Comparison of ENCODE assay signal across 8 mouse cellular contexts in the genomic region with DNA sequence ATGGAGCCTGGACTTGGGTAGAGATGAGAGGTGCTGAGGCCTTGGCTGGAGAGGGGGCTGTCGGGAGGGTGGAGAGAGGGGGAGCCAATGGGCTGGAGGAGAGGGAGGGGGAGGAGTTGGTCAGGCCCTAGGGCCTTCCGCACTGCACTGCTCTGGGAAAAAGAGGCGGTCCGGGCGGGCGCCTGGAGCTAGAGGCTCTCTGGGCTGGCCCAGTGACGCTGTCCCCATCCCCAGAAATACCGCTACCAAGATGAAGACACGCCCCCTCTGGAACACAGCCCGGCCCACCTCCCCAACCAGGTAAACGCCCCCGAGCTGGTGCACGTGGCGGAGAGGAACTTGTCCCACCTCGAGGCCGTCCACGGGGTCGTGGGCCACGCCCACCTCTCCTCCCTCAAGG. TPM values are rescaled to one million over a fixed set of nuclear protein-coding genes. Genes with fewer than 3 reads are reported as not detected.
A peak's percentile ranks its signal among the peaks of the same experiment; 100 is the strongest.
DNase-seq lines count a peak whose midpoint lies in the region; ATAC-seq and TF ChIP-seq lines count a peak whose summit lies in the region.

No protein-coding gene starts in this region.

- ATAC-seq in neural tube, embryonic 15.5 days (ENCODE audit: low FRiP score): no peak

- TF ChIP-seq POLR2A in liver, adult 2 months (IDR thresholded peaks at IDR 0.05; ENCODE audit: extremely low read depth, insufficient read depth, low read length): no peak

- DNase-seq in urinary bladder, postnatal 4 days (ENCODE audit: low spot score in 2 of 2): peak; percentile 66 to 76
- no peak for DNase-seq in urinary bladder, adult 2 months (ENCODE audit: low spot score)
- peak; percentile 78 for DNase-seq in forebrain, embryonic 10.5 days (ENCODE audit: extremely low spot score, low spot score)
- DNase-seq in heart, postnatal 14 days: peak; percentile 59 to 69
- no peak for DNase-seq in liver, adult 2 months (ENCODE audit: extremely low read depth, low read depth, low spot score)
- DNase-seq in thymus, adult 18-20 months: no peak
- DNase-seq in thymus, postnatal 10 days (ENCODE audit: low spot score in 2 of 2): no peak

- no peaks in the 10 kb centered on the region for H3K27me3 ChIP-seq in forebrain, embryonic 10.5 days (ENCODE audit: poor library complexity, severe bottlenecking)
- H3K27me3 ChIP-seq in liver, adult 2 months (ENCODE audit: control insufficient read depth, insufficient read depth, low read length): peaks cover 3% of the 10 kb centered on the region; the same call in 1 of the 2 replicates
- H3K27me3 ChIP-seq in neural tube, embryonic 15.5 days (replicated peaks): no peaks in the 10 kb centered on the region

- TF ChIP-seq CTCF in liver, adult 2 months (IDR thresholded peaks at IDR 0.05; ENCODE audit: low read depth, low read length): no peak

- H3K4me1 ChIP-seq in forebrain, embryonic 10.5 days: peaks cover 96% of the 10 kb centered on the region
- H3K4me1 ChIP-seq in liver, adult 2 months (ENCODE audit: control insufficient read depth, insufficient read depth, low read length): 0 out of 2 replicates have a peak, but pooled peaks cover 2% of the 10 kb centered on the region
- peaks cover 89% of the 10 kb centered on the region for H3K4me1 ChIP-seq in neural tube, embryonic 15.5 days

- H3K4me2 ChIP-seq in neural tube, embryonic 15.5 days: peak overlapping the region; percentile 67

- no peaks in the 10 kb centered on the region for H3K79me2 ChIP-seq in liver, adult 2 months (ENCODE audit: control insufficient read depth, insufficient read depth, low read length)

- WGBS in forebrain, embryonic 10.5 days: under 1% methylated on average over 19 of the region's 19 CpGs
- 17% methylated on average over 19 of the region's 19 CpGs for WGBS in liver, adult 2 months
- WGBS in neural tube, embryonic 15.5 days: 1% methylated on average over 19 of the region's 19 CpGs

- peaks cover 15% of the 10 kb centered on the region for H3K36me3 ChIP-seq in forebrain, embryonic 10.5 days (replicated peaks)
- no peaks in the 10 kb centered on the region for H3K36me3 ChIP-seq in liver, adult 2 months (ENCODE audit: control insufficient read depth, insufficient read depth, low read length)
- peaks cover 14% of the 10 kb centered on the region for H3K36me3 ChIP-seq in neural tube, embryonic 15.5 days

- peak overlapping the region; percentile 85 for H3K27ac ChIP-seq in forebrain, embryonic 10.5 days
- no peak overlapping the region for H3K27ac ChIP-seq in liver, adult 2 months (replicated peaks; ENCODE audit: insufficient read depth, low read depth, low read length)
- H3K27ac ChIP-seq in neural tube, embryonic 15.5 days (replicated peaks): peak overlapping the region; percentile 96

- no peaks in the 10 kb centered on the region for H3K9me3 ChIP-seq in forebrain, embryonic 10.5 days
- H3K9me3 ChIP-seq in neural tube, embryonic 15.5 days (replicated peaks): no peaks in the 10 kb centered on the region

- intact Hi-C loops in heart, postnatal 14 days (cut with DNase I): no loop called here

- H3K9ac ChIP-seq in liver, adult 2 months (ENCODE audit: low read depth, low read length): no peak overlapping the region
- H3K9ac ChIP-seq in neural tube, embryonic 15.5 days (replicated peaks): peak overlapping the region; percentile 44; the same call in 1 of the 2 replicates

- H3K4me3 ChIP-seq in forebrain, embryonic 10.5 days: peak overlapping the region; percentile 48
- peak overlapping the region; percentile 22; the same call in 1 of the 2 replicates for H3K4me3 ChIP-seq in liver, adult 2 months (ENCODE audit: insufficient read depth, low read depth, low read length)
- H3K4me3 ChIP-seq in neural tube, embryonic 15.5 days (replicated peaks): peak overlapping the region; percentile 30

RNA-seq across cellular contexts. Expression of a gene that starts 9.9 kb away (rescaled TPM):
- polyA plus RNA-seq in urinary bladder, adult 2 months (2012; rRNA removed): 28.0 and 31.9 TPM in 2 replicates
- polyA plus RNA-seq in forebrain, embryonic 10.5 days (2016; fragmentation: Nextera tagmentation; extraction: Ambion mirVana): 13.8 and 15.5 TPM in 2 replicates
- 10 to 100 TPM; 10.4 to 11.2 TPM for total RNA-seq in heart, postnatal 14 days (2021)
- total RNA-seq in liver, adult 2 months (2014; rRNA removed): 0.37 and 1.0 TPM in 2 replicates
- 1.1 and 1.3 TPM in 2 replicates for polyA plus RNA-seq in liver, adult 2 months (2012; rRNA removed)
- 20.1 and 24.7 TPM in 2 replicates for polyA plus RNA-seq in neural tube, embryonic 15.5 days (2015; fragmentation: Nextera tagmentation; extraction: Ambion mirVana)

RNA-seq across cellular contexts. Expression of a gene that starts 11.5 kb away (rescaled TPM):
- 95.7 and 100 TPM in 2 replicates for polyA plus RNA-seq in urinary bladder, adult 2 months (2012; rRNA removed)
- 41.0 and 44.1 TPM in 2 replicates for polyA plus RNA-seq in forebrain, embryonic 10.5 days (2016; fragmentation: Nextera tagmentation; extraction: Ambion mirVana)
- 1,000 to 10,000 TPM; 1,350 to 1,353 TPM for total RNA-seq in heart, postnatal 14 days (2021)
- 314 and 344 TPM in 2 replicates for total RNA-seq in liver, adult 2 months (2014; rRNA removed)
- polyA plus RNA-seq in liver, adult 2 months (2012; rRNA removed): 302 and 314 TPM in 2 replicates
- 61.7 and 65.7 TPM in 2 replicates for polyA plus RNA-seq in neural tube, embryonic 15.5 days (2015; fragmentation: Nextera tagmentation; extraction: Ambion mirVana)

RNA-seq across cellular contexts. Expression of a gene that starts 26.3 kb away (rescaled TPM):
- 11.9 and 16.7 TPM in 2 replicates for polyA plus RNA-seq in urinary bladder, adult 2 months (2012; rRNA removed)
- polyA plus RNA-seq in forebrain, embryonic 10.5 days (2016; fragmentation: Nextera tagmentation; extraction: Ambion mirVana): 44.3 and 51.6 TPM in 2 replicates
- 1 to 10 TPM; 7.2 to 9.2 TPM for total RNA-seq in heart, postnatal 14 days (2021)
- 2.8 TPM in 2 replicates for total RNA-seq in liver, adult 2 months (2014; rRNA removed)
- polyA plus RNA-seq in liver, adult 2 months (2012; rRNA removed): 3.7 and 4.5 TPM in 2 replicates
- polyA plus RNA-seq in neural tube, embryonic 15.5 days (2015; fragmentation: Nextera tagmentation; extraction: Ambion mirVana): 22.6 and 25.1 TPM in 2 replicates

RNA-seq across cellular contexts. Expression of a gene that starts 27.2 kb away (rescaled TPM):
- polyA plus RNA-seq in urinary bladder, adult 2 months (2012; rRNA removed): 0.07 TPM in 1 of 2 replicates, not detected in the other
- 0.71 and 1.2 TPM in 2 replicates for polyA plus RNA-seq in forebrain, embryonic 10.5 days (2016; fragmentation: Nextera tagmentation; extraction: Ambion mirVana)
- not detected for total RNA-seq in heart, postnatal 14 days (2021)
- total RNA-seq in liver, adult 2 months (2014; rRNA removed): 531 and 680 TPM in 2 replicates
- 730 and 786 TPM in 2 replicates for polyA plus RNA-seq in liver, adult 2 months (2012; rRNA removed)
- 1.7 and 2.1 TPM in 2 replicates for polyA plus RNA-seq in neural tube, embryonic 15.5 days (2015; fragmentation: Nextera tagmentation; extraction: Ambion mirVana)

RNA-seq across cellular contexts. Expression of a gene that starts 31.1 kb away (rescaled TPM):
- polyA plus RNA-seq in urinary bladder, adult 2 months (2012; rRNA removed): 35.8 and 36.4 TPM in 2 replicates
- 94.5 and 96.2 TPM in 2 replicates for polyA plus RNA-seq in forebrain, embryonic 10.5 days (2016; fragmentation: Nextera tagmentation; extraction: Ambion mirVana)
- total RNA-seq in heart, postnatal 14 days (2021): 10 to 100 TPM; 27.4 to 31.5 TPM
- total RNA-seq in liver, adult 2 months (2014; rRNA removed): 8.0 and 8.5 TPM in 2 replicates
- 8.8 and 12.1 TPM in 2 replicates for polyA plus RNA-seq in liver, adult 2 months (2012; rRNA removed)
- polyA plus RNA-seq in neural tube, embryonic 15.5 days (2015; fragmentation: Nextera tagmentation; extraction: Ambion mirVana): 53.5 and 57.8 TPM in 2 replicates

Comparison
In these comparisons a context has a peak if more than half of its experiments do, and no peak if none do; other contexts are left out.
1. DNase-seq: peak in urinary bladder, postnatal 4 days (2 of 2), forebrain, embryonic 10.5 days (single experiment) and heart, postnatal 14 days (2 of 2); none in urinary bladder, adult 2 months (single experiment), liver, adult 2 months (single experiment), thymus, adult 18-20 months (0 of 2) and thymus, postnatal 10 days (0 of 2).
2. Peak in every context shown above with its lines, with median percentiles within 50 percentile points of each other: H3K4me3 ChIP-seq.